Mouse (Mus musculus) urinary bladder, adult 18-20 months (tissue): ENCODE results near the gene 4922502D21Rik.
"Not testable (repeated sequence)": the region's sequence is repeated elsewhere in the genome, so short reads cannot be mapped to it uniquely, and the experiment has no call there.

Experiments used
- DNase-seq, 2 experiments: peaks; one replicate each; pipeline ENCODE4 v3.0.0; 2022; ENCODE audit warnings: low spot score in 2 of 2, mixed read lengths in 2 of 2

Gene 4922502D21Rik

GRCm38 (mm10) chr6:129331610-129332009, at the start of gene 4922502D21Rik:
Gene 4922502D21Rik, minus strand, starts transcription at chr6:129331796.
- no peak for DNase-seq

DNA sequence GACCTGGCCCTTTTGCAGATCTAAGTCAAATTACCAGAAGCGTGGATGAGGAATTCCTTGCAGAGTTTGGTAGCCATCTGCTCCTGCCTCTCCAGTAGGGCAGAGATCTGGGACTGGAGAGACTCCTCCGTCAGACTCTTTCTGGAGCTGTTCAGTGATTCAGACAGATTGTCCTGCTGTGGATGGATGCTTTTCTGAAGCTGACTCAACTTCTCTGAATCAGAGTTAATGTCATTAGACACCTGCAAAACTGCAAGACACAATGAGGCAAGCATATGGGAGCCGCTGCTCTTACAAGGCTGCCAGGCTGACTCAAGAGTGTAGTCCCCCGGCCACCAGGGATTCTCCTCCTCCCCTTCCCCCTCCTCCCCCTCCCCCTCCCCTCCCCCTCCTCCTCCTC, 48.9 kb upstream of the 4922502D21Rik start:
- DNase-seq: no peak

DNA sequence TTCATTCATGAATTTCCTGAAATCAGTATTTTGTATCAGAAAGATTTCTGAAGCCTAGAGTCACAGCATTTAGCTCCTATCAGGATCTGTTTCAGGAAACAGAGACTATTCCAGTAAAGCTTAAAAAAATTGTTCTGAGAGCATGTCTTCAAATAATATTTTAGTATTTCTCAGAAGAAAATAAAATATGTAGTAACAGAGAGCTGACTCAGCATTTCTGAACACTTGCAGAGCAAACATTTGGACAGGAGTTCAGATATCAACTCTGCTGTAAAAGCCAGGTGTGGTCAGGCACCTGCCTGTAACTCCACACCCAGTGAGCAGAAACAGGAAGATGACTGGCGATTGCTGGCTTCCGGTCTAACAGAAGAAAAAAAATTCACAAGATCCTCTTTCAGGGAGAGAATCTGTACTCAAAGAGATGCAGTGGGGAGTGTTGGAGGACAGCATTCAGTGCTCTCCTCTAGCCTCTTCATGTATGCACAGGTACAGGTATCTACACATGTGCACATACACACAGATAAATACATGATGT, 43.4 kb upstream of the 4922502D21Rik start:
- DNase-seq: no peak

- no peak for DNase-seq
These were observed 38.0 kb upstream of the 4922502D21Rik start for GRCm38 (mm10) chr6:129369374-129370132.

DNA sequence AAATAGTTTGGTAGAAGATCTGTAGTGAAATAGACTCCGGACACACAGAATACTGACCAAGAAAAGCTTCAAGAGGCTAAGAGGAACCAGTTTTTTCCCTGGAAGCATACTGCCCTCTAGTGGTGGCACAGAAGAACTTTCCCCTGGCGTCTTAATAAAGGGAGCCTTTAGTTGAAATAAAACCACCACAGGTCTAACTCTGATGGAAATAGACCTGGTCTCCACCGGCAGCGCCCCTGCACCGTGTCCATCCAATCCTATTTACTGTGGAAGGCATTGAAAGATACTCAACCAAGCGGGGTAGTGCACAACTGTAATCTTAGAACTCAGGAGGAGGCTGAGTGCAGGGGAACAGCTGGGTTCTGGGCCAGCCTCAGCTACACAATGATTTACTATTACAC, 34.4 kb upstream of the 4922502D21Rik start:
- DNase-seq: peak in 1 of 2 experiments; percentile 13

DNA sequence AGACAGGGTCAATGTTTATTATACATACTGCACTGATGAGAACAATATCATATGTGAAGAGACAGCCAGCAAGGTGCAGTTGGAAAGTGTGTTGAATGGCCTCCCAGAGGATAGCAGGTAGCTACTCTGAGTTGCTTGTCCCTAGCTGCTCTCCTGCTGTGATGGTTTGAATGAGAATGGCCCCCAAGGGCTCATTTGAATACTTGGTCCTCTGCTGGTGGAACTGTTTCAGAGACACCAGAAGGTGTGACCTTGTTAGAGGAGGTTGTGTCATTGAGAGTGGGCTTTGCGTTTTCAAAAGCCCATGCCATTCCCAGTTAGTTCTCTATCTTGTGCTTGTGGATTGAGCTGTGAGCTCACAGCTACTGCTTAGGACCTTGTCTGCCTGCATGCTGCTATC, 32.3 kb upstream of the 4922502D21Rik start:
- no peak for DNase-seq

DNA sequence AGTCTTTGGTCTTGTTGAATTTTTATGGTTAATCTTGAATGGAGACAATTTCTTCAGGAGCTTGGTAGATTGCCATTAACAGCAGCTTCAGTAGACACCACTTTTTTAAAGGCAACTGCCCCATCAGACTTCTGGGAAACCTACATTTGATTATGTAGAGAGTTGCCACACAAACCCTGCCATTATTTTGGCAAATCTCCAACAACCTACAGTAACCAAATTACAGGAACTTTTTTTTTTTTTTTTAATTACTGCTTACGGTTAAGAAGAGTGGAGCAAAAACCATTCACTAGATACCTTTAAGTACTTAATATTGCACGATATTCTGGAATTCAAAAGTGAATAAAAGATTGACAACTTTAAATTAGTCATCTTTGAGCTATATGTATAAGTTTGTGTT, 27.9 kb upstream of the 4922502D21Rik start:
- no peak for DNase-seq

GRCm38 (mm10) chr6:129356430-129356829, 24.8 kb upstream of the 4922502D21Rik start:
- DNase-seq: no peak

GRCm38 (mm10) chr6:129355774-129356173, 24.2 kb upstream of the 4922502D21Rik start:
- no peak for DNase-seq

DNA sequence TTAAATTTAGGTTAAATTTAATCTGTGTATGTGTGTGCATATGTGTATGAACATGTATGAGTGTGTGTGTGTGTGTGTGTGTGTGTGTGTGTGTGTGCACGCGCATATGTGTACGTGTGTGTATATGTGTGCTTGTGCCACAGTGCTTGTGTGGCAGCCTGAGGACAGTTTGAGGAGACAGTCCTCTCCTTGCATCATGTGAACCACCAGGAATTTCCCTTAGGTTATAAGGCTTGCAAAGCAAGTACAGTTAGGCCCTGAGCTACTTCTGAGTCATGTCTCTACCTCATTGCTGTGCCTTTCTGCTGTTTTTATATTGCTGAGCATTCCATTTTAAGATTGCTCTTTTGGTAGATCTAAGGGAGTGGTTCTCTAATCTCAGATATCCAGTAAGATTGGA, 19.5 kb upstream of the 4922502D21Rik start:
- DNase-seq: no peak

GRCm38 (mm10) chr6:129349524-129350352, 18.1 kb upstream of the 4922502D21Rik start:
- peak; percentile 11 to 29 for DNase-seq

- DNase-seq: no peak
These were observed 12.8 kb upstream of the 4922502D21Rik start for GRCm38 (mm10) chr6:129344408-129344807.

DNA sequence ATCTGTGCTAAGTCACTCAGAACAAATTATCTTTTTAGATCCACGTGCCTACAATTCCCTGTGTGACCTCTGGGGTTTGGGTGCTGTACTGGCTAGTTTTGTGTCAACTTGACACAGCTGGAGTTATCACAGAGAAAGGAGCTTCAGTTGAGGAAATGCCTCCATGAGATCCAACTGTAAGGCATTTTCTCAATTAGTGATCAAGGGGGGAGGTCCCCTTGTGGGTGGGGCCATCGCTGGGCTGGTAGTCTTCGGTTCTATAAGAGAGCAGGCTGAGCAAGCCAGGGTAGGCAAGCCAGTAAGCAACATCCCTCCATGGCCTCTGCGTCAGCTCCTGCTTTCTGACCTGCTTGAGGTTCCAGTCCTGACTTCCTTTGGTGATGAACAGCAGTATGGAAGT, 10.8 kb upstream of the 4922502D21Rik start, which contains the start of gene Clec12a:
TSS of gene Clec12a (plus strand) at position 301 of the 400 bp plus-strand sequence.
- not testable (repeated sequence) for DNase-seq

GRCm38 (mm10) chr6:129337751-129338150, 6.2 kb upstream of the 4922502D21Rik start:
- no peak for DNase-seq

DNA sequence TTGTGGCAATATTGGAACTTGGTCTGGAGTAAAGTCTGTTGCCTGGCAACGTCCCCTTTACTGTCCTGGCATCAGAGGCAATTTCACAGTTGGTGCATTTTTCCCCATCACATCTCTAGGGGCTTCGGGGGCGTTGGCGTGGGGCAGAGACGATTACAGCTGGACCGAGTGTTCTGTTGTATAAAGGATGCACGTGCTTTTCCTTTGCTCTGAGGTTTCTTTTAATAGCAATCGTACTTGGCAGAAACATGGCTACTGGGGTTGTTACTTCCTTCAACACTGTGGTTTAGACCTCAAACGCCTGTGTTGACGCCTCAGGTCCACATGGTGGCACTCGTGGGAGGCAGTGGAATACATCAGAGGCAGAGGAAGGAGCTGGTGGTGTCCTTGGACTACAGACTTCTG, 2.1 kb upstream of the 4922502D21Rik start:
- DNase-seq: peak; percentile 23 to 42

GRCm38 (mm10) chr6:129326568-129327150, 4.9 kb downstream of the 4922502D21Rik start:
- no peak for DNase-seq

DNA sequence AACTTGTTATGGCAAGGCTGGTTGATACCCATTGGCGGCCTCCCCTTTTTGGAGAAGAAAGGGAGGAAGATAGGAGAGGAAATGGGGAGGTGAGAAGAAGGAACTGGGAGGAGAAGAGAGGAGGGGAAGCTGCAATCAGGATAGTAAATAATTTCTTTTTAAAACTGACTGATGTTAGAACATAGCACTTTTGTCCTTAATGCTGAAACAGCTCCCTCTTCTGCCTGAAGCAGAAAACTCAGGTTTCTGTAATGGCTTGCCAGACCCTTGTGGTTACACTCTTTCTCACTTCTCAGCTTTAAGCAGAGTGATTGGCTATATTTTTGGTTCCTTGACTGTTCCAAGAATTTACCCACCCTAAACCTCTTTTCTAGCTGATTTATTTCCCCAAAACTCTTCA, 5.6 kb downstream of the 4922502D21Rik start:
- no peak for DNase-seq

DNA sequence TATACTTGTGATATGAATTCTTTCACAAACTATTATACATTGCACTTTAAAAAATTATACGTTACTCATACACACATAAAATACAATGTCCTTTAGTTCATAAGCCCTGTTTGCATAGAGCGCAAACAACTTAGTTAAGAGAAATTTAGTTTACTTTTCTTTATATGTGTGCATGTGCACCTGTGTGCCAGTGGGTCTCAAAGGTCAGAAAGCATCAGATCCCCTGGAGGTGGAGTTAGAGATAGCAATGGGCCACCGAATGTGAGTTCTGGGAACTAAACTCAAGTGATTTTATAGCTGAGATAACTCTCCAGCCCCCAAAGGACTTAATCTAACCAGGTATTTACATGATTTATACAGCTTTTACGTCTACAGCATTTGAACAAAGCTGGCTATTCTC, 12.3 kb downstream of the 4922502D21Rik start:
- DNase-seq: no peak

DNA sequence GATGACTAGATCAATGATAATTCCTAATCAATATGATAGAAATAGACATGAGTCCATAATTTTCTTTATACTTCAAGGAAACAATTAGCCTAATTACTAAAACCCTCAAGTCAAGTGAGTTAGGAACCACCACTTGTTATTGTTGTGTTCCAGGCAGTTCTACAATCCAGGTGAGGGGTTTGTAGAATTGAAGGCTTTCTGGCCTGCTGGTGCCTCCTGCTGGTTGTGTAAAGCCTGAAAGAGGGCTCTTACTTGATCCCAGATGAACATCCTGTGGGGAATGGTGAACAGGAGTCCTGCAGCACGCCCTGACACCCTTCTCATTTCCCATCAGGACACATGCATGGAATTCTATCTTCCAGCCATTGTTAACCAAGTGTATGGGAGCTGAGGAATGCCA, 13.2 kb downstream of the 4922502D21Rik start:
- DNase-seq: no peak

- no peak for DNase-seq
These were observed 15.1 kb downstream of the 4922502D21Rik start for GRCm38 (mm10) chr6:129316463-129316862.

DNA sequence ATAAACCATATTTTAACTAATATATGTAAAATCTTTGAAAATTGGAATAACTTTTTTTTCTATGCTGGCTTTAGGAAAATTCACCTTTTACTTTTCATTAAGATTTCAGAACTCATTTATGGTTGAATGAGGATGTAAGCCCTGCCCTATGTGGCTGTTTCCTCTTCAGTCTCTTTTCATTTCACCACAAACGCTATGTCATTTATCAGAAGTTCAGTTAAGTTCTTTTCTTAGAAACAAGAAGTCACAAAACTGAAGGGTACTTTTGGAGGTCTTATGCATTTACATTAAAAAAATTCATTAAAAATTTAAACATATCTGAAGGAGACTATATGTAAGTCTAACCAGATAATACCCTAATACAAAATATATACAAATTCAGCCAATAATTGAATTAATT, 15.9 kb downstream of the 4922502D21Rik start:
- no peak for DNase-seq

- no peak for DNase-seq
These were observed 16.9 kb downstream of the 4922502D21Rik start for GRCm38 (mm10) chr6:129314655-129315168.
